Mouse (Mus musculus) forebrain, embryonic 14.5 days (tissue): ENCODE measurements around the gene Sncg. TPM values are rescaled to one million over a fixed set of nuclear protein-coding genes. Genes with fewer than 3 reads are reported as not detected.
"Not testable (repeated sequence)": the region's sequence is repeated elsewhere in the genome, so short reads cannot be mapped to it uniquely, and the experiment has no call there.

Experiments used
- ATAC-seq: fragments of 200-750 bp; cut with Nextera tagmentation; 2 replicates; pipeline ENCODE4 v1.8.0; 2017; ENCODE audit warnings: mild to moderate bottlenecking, moderate library complexity
- DNase-seq: peaks from one replicate; pipeline ENCODE4 v3.0.0-alpha.2; 2015; ENCODE audit warnings: low spot score
- H3K27ac ChIP-seq: fragments of 300-500 bp; sonication (generic); 2 replicates; pipeline ENCODE4 v1.5.1; 2014; ENCODE audit warnings: low read depth, mild to moderate bottlenecking, control low read depth, low read length, moderate library complexity
- H3K27me3 ChIP-seq: fragments of 300-500 bp; sonication (generic); replicated peaks from 2 replicates; pipeline ENCODE4 v1.6.1; 2014; ENCODE audit warnings: low read length, control low read depth, mixed read lengths; ENCODE audit not compliant: control insufficient read depth, insufficient read depth
- H3K36me3 ChIP-seq: fragments of 300-500 bp; sonication (generic); 2 replicates; pipeline ENCODE4 v1.6.1; 2014; ENCODE audit warnings: low read length, control low read depth; ENCODE audit not compliant: control insufficient read depth, insufficient read depth
- H3K4me1 ChIP-seq: fragments of 300-500 bp; sonication (generic); 2 replicates; pipeline ENCODE4 v1.6.1; 2014; ENCODE audit warnings: antibody characterized with exemption, low read length, control low read depth; ENCODE audit not compliant: control insufficient read depth, insufficient read depth
- H3K4me2 ChIP-seq: fragments of 300-500 bp; sonication (generic); 2 replicates; pipeline ENCODE4 v1.6.1; 2014; ENCODE audit warnings: mild to moderate bottlenecking, control low read depth, low read length
- H3K4me3 ChIP-seq: fragments of 300-500 bp; sonication (generic); 2 replicates; pipeline ENCODE4 v1.5.1; 2014; ENCODE audit warnings: low read depth, low read length, control low read depth
- H3K9ac ChIP-seq: fragments of 300-500 bp; sonication (generic); 2 replicates; pipeline ENCODE4 v1.6.1; 2014; ENCODE audit warnings: mild to moderate bottlenecking, low read length, control low read depth, moderate library complexity
- H3K9me3 ChIP-seq: fragments of 300-500 bp; sonication (generic); replicated peaks from 2 replicates; pipeline ENCODE4 v1.6.1; 2016; ENCODE audit warnings: low read length, control low read depth, mixed read lengths; ENCODE audit not compliant: control insufficient read depth
- WGBS: fragments of 180-500 bp; shearing (Covaris S2); extraction: QIAGEN DNeasy Blood & Tissue Kit; methylation state at CpG from one replicate; pipeline ENCODE4 v1.1.7; 2014; 5-methylcytosine and 5-hydroxymethylcytosine counted together
- polyA plus RNA-seq: library from polyadenylated mRNA; unstranded; fragments of >200 nt; fragmentation: Nextera tagmentation; extraction: Ambion mirVana; gene quantifications from 2 replicates; pipeline ENCODE4 v1.2.1, GENCODE M21; 2014

Sncg gene
- polyA plus RNA-seq, 1 experiment from 2014 or later = 4.0 TPM

DNA sequence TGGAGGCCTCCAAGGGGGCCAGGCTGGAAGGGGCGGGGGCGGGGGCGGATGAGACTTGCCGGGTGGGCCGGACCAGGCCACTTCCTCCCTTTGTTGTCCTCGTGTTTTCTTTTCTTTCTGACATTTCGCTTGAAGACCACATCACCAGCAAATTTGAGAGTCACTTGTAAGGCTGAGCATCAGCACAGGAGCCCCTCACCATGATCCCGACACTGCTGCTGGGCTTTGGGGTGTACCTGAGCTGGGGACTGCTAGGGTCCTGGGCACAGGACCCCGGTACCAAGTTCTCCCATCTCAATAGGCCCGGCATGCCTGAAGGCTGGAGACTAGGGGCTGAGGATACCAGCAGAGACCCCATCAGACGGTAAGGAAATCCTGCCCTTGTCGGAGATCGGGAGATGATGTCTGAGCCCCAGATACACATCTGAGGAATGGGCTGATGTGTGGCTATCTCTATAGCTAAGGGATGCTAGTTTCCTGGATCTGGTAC is 871 bp upstream of the Sncg start, which contains the start of gene Mmrn2:
Gene Mmrn2, plus strand, starts transcription at position 51 of the 490 bp plus-strand sequence.
- no peaks in the 10 kb centered on the region for H3K36me3 ChIP-seq
- H3K9me3 ChIP-seq = no peaks in the 10 kb centered on the region
- 85% methylated on average over 13 of the region's 13 CpGs for WGBS
- H3K4me1 ChIP-seq = no peaks in the 10 kb centered on the region
- H3K4me2 ChIP-seq = no peak within 1 kb of the TSS
- H3K27ac ChIP-seq = no peak within 1 kb of the TSS
- DNase-seq (no peak), ATAC-seq (no peak)
- no peak within 1 kb of the TSS for H3K4me3 ChIP-seq
- no peak within 1 kb of the TSS for H3K9ac ChIP-seq
- no peaks in the 10 kb centered on the region for H3K27me3 ChIP-seq

DNA sequence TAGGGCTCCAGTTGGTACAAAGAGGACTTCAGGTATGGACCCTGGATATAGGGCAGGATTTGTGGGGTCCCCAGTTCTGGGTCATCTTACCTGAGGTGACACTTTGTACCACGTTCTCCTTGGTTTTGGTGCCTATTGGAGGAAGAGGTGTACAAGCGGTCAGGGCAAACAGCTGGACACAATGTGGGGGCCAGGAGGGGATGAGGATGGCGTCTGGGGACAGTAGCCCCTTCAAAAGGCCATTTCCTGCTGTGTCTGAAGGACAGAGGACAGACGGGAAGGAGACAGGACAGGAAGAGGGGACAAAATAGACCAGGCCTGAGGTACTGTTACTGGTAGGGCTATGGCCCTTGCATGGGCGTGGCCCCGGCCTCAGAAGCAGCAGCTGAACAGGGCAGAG is 1.0 kb downstream of the Sncg start:
- Histone ChIP-seq H3K36me3 (no peaks in the 10 kb centered on the region), H3K9ac (no peak overlapping the region), H3K9me3 (no peaks in the 10 kb centered on the region), H3K4me3 (no peak overlapping the region), H3K27ac (no peak overlapping the region), H3K27me3 (no peaks in the 10 kb centered on the region), H3K4me2 (no peak overlapping the region), H3K4me1 (no peaks in the 10 kb centered on the region)
- ATAC-seq (no peak), DNase-seq (no peak)
- WGBS = 86% methylated on average over 6 of the region's 6 CpGs

DNA sequence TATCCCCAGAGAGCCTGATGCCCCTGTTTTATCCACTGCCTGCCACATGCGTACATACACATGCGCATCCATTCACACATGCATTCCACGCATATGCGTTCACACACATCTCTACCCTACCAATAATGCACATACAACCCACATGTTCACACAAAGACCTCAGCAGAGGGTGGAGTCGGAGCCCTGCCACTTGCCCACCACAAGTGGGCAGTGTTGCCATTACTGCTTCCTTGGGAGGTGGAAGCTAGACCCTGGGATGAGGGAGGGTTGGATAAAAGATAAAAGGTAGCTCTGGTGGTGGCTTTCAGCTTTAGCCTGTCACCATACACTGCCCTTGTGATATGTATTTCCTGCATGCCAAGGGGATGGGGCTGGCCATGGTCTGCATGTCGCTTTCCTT is 1.9 kb downstream of the Sncg start:
- ATAC-seq (peak; percentile 57; the same call in 1 of the 2 replicates), DNase-seq (peak; percentile 42)
- Histone ChIP-seq H3K27me3 (no peaks in the 10 kb centered on the region), H3K9ac (no peak overlapping the region), H3K4me3 (no peak overlapping the region), H3K9me3 (no peaks in the 10 kb centered on the region), H3K4me1 (no peaks in the 10 kb centered on the region), H3K4me2 (no peak overlapping the region), H3K36me3 (no peaks in the 10 kb centered on the region), H3K27ac (no peak overlapping the region)
- 82% methylated on average over 6 of the region's 6 CpGs for WGBS

DNA sequence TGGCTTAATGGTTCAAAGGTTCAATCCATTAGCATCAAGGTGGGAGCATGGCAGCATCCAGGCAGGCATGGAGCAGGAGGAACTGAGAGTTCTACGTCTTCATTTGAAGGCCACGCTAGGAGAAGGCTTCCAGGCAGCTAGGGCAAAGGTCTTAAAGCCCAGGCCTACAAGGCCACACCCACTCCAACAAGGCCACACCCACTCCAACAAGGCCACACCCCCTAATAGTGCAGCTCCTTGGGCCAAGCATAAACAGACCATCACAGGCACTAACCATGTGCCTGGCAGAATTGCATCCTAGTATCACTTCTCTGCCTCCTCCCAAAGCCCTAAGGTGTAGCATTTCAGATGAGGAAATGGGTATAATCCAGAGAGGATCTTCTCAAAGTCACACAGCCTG is 2.8 kb downstream of the Sncg start:
- DNase-seq = no peak
- no peak overlapping the region for H3K9ac ChIP-seq
- no peaks in the 10 kb centered on the region for H3K36me3 ChIP-seq
- ATAC-seq = no peak
- no peaks in the 10 kb centered on the region for H3K9me3 ChIP-seq
- H3K4me2 ChIP-seq = no peak overlapping the region
- H3K27me3 ChIP-seq = no peaks in the 10 kb centered on the region
- H3K4me1 ChIP-seq = no peaks in the 10 kb centered on the region
- H3K4me3 ChIP-seq = no peak overlapping the region
- no peak overlapping the region for H3K27ac ChIP-seq
- 84% methylated on average over 2 of the region's 2 CpGs for WGBS

DNA sequence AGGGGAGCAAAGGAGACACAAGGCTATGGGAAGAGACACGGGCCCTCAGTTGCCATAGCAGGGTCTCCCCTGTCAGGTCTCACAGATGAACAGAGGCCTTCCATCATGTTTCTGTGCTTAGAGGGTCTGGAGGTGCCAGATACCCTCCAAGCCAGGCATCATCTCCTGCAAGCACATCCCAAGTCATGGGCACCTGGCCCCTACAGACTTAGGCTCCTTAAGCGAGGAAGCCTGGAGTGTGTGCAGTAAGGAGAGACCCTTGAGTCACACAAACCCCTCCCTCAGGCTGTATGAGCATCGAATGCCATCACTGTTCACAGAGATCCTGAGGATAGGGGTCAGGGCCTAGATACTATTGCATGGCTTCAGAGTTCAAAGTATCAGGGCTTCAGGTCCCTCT is 3.7 kb downstream of the Sncg start:
- no peaks in the 10 kb centered on the region for H3K27me3 ChIP-seq
- no peak overlapping the region for H3K4me2 ChIP-seq
- DNase-seq (no peak), ATAC-seq (no peak)
- no peak overlapping the region for H3K9ac ChIP-seq
- no peak overlapping the region for H3K27ac ChIP-seq
- no peak overlapping the region for H3K4me3 ChIP-seq
- WGBS = 94% methylated on average over 3 of the region's 3 CpGs
- H3K9me3 ChIP-seq = no peaks in the 10 kb centered on the region
- H3K36me3 ChIP-seq = no peaks in the 10 kb centered on the region
- H3K4me1 ChIP-seq = no peaks in the 10 kb centered on the region

DNA sequence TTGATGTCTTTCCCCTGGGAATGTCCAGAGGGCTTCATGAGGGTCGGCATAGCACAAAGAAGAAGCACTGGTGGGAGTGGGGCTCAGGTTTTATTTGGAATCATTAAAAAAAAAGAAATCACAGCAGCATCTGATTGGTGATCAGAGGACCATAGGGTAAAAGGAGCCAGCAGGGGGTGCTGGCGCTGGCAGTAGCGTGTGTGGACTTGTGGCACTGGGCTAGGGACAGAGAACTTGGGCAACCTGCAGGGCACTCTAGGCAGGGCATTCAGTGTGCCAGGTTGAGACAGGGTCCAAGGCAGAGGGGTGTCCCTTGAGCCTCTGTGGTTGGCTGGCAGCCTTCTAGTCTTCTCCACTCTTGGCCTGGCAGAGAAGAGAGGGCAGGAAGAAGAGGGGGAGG is 4.4 kb downstream of the Sncg start:
- 39% methylated on average over 3 of the region's 3 CpGs for WGBS

DNA sequence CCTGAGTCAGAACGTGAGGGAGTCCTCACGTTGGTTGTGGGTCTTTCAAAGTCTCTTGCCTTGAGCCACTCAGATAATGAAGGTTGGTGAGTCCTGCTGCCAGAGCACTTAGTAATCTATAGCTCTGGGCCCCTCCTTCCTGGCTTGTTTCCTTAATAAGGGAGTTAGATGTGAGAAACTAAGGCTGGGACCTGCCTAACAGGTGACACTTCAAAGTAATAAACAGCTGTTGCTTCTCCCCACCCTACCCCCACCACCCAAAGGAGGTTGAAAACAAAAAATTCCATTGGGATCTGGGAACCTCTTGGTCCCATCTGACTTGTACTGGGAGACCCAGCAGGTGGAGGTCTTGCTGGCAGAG is 9.5 kb downstream of the Sncg start:
- DNase-seq (no peak), ATAC-seq (no peak)
- WGBS = 92% methylated on average over 2 of the region's 2 CpGs

More for the DNA sequence above, 4.4 kb downstream of the Sncg start:
- no peaks in the 10 kb centered on the region for H3K27me3 ChIP-seq
- no peak overlapping the region for H3K4me2 ChIP-seq
- H3K36me3 ChIP-seq = no peaks in the 10 kb centered on the region
- ATAC-seq (no peak), DNase-seq (no peak)
- no peaks in the 10 kb centered on the region for H3K9me3 ChIP-seq
- no peaks in the 10 kb centered on the region for H3K4me1 ChIP-seq
- no peak overlapping the region for H3K27ac ChIP-seq
- no peak overlapping the region for H3K4me3 ChIP-seq
- H3K9ac ChIP-seq = no peak overlapping the region

DNA sequence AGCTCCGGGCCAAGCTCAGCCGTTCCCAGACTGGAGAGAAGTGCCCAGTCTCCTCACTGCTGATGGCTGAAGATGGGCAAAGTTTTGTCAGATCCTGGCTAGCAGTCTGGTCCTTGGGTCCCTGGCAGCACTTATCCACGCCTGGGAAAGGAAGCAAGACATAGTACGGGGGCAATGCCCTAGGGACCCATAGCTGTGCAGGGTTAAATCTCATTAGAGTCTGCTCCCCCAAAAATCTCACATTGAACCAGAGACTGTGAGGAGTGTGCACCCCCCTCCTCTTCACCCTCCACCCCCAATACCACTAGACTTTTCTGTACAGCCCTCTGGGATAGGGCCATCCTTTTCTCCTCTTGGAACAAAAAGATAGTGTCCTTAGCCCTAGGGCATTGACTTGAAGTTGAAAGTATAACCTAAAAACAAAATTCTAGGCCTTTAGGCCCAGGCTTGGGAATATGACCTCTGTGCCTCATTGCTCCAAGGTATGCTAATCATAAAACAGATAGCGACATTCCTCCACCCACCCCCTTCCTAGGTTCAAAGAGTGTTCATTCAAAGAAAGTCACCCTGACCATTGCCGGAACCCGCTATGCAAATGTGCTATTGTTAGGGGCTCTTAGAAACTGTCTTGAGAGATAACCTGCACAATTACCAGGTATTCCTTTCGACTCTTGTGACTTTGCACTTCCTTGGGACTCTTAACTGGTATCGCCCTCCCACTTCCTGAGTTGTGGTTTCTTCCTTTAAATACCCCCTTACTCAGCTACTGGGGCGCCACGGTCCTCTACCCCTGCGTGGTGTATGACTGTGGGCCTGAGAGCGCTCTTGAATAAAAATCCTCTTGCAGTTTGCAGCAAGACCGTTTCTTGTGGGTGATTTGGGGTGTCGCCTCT is 10.1 kb downstream of the Sncg start:
- H3K27ac ChIP-seq, DNase-seq, H3K27me3 ChIP-seq, H3K9me3 ChIP-seq, H3K36me3 ChIP-seq, H3K4me1 ChIP-seq, ATAC-seq: not testable (repeated sequence)
- 75% methylated on average over 15 of the region's 15 CpGs for whole genome bisulfite sequencing
- peak overlapping the region; percentile 63; the same call in 1 of the 2 replicates for H3K9ac ChIP-seq
- H3K4me2 ChIP-seq = peak overlapping the region; percentile 64
- H3K4me3 ChIP-seq = peak overlapping the region; percentile 40

More for the DNA sequence above, 9.5 kb downstream of the Sncg start:
- Histone ChIP-seq H3K9ac (no peak overlapping the region), H3K9me3 (no peaks in the 10 kb centered on the region), H3K4me1 (no peaks in the 10 kb centered on the region), H3K36me3 (no peaks in the 10 kb centered on the region), H3K4me3 (no peak overlapping the region), H3K4me2 (no peak overlapping the region), H3K27ac (no peak overlapping the region), H3K27me3 (no peaks in the 10 kb centered on the region)
